Mouse (Mus musculus): ENCODE results near the gene Mast4.

Gene Mast4

DNA sequence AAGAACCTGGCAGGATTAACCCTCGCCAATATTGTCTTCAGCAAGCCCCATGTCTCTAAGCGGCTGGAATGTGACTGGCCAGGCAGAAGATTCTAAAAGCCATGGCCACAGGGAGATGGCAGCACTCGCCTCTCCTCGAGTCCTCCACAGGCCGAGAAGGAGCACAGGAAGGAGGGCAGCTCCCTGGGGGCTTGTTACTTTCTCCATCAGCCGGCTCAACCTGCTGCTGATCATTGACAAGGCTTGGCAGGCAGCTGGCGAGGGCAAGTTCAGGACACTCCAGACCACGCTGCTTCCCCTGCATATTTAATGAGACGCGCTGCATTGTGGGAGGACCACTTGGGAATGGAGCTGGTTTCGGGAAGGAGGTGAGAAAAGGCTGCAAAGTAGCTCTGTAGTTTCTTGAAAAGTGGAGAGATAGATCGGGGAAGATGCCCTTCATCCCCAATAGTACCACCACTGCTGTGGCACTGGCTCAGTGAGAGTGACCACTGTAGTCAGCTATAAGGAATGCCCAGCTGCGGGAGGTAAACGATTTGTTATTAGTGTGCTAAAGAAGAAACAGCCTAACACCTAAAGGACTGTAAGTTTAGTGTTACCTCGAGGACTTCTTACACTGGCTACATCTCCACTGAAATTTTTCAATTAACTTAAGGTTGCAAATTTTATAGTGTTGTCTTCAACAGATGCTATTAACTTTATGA is 523.0 kb downstream of the Mast4 start:
- DNase-seq (ENCODE audit: low read depth, low spot score), result peak; percentile 66

DNA sequence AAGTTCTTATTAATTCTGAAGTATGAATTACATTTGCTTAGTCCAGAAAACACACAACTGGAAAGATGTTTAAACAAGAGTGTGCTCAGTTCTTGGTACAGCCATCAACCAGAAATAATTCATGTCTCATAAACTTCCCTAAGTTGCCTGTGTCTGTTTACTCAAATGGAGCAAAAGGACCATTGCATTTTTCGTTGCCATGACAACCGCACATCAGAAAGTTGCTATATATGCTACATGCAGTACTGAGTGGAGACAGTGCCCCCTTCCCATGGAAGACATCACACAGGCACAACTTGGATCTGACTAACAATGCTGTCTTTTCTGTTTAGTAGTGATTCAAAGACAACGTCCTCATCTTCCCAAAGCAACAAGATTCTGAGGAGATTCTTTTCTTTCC is 527.6 kb downstream of the Mast4 start:
- DNase-seq (ENCODE audit: low read depth, low spot score), result no peak

DNA sequence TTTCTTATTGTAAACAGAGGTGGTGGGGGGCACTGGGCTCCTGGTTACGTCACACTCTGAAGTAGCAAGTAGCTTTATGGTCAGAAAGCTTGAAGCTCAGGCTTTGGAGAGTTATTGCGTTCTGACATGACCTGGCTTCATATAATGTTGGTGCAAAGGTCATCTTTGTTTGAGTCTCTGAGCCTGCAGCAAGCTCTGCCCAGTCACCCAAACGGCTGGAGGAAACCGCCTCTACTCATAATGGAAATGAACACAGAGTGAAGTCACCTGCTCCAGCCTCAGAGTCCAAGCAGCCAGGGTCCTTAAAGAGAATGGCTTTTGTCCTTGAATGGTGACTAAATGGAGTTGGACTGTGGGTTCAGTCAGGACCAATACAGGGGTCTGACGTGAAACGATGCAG is 529.1 kb downstream of the Mast4 start:
- DNase-seq (ENCODE audit: low read depth, low spot score), result no peak

DNA sequence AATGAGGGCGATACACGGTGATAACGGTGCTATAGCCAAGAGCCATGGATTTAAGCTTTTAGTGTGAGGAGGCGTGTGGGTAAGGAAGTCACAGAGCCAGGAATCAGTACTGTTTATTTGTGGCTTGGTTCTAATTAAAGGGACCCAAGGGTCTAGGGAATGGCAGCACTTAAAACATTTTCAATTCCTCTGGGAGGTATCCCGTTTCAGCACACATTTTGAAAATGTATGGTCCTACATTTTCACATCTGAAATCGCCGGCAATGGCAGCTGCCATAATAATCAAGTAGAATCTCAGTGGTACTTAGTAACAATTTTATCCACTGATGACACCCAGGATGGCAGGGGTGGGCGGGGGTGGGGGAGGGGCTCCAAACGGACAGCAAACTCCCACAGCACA is 531.1 kb downstream of the Mast4 start:
- no peak for DNase-seq (ENCODE audit: low read depth, low spot score)

DNA sequence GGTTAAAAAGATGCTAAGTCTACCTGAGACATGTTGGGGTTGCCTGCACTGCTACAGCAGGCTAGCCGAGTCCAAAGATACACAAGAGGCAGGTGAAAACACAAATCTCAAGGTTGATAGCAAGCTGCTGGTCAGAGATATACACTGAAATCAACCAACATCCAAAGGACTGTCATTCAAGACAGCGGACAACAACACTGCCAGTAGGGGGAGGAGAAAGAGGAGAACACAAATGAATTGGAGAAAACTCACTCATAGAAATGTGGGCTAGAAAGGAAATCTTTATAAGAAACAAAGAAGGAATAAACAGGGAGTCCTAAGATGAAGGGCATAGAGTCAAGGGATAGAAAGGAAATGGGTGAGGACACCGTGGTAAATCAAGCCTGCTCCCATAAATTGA is 542.1 kb downstream of the Mast4 start:
- DNase-seq (ENCODE audit: low read depth, low spot score), result no peak

DNA sequence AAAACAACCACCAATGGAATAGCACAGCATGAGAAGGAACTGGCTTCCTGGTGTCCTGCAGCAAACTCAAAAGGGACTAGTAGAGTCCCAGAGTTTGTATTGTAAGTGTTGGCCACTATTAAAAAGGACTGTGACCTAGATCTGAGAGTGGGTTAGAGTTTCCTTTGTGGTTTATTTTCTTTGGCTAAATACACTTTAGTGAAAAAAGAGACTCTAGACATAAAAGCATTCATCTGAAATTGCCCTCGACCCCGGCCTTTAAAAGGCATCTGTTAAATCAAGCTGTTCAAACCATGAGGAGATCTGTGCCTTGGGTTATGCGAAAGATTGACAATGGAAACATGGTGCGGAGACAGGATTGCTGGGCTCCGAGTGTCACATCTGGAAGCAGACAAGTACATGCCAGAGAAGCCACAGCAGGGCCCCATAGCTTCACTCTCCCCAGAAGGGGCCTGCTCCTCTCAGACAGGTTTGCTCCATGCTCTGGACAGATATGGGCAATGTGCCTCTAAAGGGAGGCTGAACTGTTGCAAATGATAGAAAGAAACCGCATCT is 543.6 kb downstream of the Mast4 start:
- DNase-seq (ENCODE audit: low read depth, low spot score), result no peak

DNA sequence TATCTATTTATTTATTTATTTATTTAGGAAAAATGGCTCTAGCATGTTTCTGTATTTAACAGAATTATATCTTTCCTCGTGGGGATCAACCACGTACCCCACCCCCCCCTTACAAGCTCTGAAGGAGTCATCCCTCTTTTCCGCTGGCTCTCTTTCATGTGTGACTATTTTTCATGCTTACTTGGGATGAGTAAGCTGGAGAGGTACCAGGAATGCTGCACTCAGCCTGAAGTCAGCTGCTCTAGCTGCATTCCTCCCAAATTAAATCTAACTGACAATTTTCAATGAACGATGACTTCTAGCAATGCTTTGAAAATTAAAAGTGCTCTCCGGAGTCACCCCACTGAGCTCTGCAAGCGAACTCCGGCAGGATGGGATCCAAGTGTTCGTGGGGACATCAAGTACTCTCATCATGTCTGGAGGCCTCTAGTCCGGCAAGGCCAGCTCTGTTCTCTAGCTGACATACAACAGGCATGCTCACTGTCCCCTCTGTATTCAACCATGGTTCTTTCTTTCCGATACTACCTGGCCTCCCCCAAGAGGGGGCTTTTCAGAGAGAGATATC is 547.5 kb downstream of the Mast4 start:
- DNase-seq (ENCODE audit: low read depth, low spot score), result no peak

DNA sequence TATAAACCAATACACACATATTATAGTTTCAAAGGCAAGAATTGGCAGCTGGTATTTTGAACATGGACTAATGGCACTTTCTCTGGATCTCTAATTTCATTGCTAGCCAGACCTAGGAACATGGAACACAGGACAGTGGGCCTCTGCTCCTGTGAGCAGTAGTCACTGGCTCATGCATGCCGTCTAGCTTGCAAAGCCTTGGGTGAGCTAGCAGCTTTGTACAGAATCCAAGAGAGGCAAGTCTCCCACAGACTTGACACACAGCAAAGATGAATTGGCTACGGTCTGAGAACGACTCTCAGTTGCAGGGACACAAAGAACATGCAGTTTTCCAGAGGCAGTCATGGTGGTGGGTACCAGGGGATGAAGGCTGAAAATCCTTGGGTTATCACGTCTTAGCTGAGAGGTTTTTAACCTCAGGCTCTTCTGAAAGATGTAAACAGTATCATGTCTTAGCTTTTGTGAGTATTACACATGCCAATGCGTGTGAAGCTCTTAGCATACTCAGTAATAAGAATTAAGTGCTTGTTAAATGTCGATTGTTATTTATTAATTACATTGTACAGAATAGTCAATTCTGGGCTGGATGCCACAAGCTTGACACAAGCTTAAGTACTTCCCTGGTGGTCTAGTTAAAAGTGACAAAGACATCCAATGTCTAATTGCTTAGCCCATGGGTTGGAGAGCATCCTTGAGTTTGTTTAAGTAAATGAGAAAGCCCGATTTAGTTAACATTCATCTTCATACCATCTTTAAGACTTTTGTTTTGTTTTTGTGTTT is 550.6 kb downstream of the Mast4 start:
- DNase-seq (ENCODE audit: low read depth, low spot score), result no peak

DNA sequence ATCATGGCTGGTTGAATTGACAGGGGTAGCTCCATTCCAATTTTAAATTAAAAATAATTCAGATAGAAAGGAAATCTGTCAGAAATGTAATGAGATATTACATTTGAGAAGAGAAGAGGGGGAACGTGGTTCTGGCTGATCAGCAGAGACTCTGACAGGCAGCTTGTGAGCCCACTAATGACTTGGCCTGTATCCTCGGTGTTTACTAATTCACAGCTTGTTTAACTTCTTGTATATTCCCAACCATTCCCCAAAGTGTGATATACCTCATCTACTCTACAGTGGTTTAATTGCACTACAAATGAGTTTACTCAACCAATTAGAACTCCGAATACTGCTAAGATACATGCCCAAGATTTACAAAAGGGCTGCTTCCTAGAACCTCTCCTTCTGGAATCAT is 555.0 kb downstream of the Mast4 start:
- no peak for DNase-seq (ENCODE audit: low read depth, low spot score)

DNA sequence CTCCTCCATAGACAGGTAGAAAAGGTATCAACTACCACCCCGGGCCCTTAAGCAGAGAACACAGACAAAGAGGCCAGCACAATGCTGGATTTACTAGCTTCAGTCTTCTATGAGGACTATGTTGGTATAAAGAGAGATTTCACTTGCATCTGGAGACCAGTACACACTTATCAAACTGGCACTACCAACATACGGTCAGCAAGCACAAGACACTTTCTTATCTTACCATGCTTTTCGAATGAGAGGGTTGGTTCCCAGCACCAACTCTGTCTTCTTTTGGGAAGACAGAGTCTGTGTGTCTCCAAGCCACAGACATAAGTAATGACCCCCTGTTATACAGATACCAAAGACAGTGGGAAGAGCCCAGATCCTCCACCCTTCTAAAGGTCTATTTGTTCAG is 555.4 kb downstream of the Mast4 start:
- no peak for DNase-seq (ENCODE audit: low read depth, low spot score)

DNA sequence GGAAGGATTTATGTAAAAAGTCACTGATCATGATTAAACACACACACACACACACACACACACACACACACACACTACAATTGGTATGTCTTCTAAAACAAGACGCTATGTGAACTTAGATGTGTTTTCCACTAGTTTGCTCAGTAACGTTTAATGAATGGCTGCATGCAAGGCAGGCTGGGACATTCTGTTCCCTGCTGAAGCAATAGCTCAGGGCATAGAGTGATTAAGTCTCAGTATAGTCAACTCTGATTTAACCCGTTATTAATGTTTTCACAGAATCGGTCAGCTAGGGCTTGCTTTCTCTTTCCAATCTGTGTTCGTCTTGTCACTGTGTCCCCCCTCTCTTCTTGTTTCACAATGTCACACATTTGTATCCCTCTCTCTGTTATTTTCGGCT is 558.8 kb downstream of the Mast4 start:
- no peak for DNase-seq (ENCODE audit: low read depth, low spot score)

DNA sequence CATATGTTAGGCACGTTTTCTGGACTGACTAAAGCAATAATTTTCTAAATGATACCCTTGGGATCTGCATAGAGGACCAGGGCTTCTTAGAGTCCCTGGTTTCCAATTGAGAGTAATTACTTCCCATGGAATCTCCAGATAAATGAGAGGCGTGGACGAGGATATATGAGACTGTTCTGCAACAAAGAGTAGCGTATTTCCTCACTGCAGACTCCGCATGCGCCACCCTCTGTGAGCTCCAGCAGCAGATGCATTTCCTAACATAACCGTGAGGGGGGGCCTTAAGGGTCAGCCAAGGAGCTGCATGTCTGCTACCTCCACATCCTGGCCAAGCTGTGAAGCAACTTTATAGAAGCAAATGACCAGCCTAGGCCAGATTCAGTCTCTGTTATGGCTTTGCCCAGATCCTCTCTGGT is 559.5 kb downstream of the Mast4 start:
- peak; percentile 44 for DNase-seq (ENCODE audit: low read depth, low spot score)

DNA sequence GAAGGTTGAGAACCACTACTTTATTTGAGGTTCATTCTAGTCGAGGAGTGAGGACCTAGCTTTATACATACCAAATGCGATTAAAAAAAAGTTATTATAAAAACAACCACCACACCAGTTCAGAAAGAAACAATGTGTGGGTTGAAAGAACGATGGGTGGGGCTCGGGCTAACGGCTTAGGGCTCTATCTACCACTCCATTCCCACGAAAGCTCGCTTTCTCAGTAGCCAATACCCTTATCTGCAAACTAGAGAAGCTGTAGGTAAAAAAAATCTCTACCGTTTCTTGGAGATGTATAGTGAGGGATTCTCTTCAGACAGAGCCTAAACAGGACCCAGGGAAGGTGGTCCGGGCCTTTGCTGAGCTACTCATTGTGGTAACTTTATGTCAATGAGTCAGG is 561.1 kb downstream of the Mast4 start:
- no peak for DNase-seq (ENCODE audit: low read depth, low spot score)

DNA sequence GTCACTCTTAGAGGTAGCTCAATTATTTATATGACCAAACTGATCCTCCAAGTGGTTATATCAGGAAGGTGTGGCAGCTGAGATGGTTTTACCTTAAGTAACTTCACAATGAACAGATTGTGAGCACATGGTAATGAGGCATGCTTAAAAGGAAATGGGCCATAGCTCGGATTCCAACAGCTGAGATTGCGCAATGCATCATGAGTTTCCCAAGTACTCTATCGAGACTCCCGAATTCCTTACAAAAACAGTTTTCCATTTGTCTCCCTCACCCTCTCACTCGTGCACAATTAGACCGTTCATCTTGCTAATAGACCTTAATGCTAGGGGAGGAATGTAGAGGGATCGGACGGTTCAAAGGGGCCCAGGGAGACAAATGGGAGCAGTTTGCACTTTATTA is 564.1 kb downstream of the Mast4 start:
- peak; percentile 55 for DNase-seq (ENCODE audit: low read depth, low spot score)

DNA sequence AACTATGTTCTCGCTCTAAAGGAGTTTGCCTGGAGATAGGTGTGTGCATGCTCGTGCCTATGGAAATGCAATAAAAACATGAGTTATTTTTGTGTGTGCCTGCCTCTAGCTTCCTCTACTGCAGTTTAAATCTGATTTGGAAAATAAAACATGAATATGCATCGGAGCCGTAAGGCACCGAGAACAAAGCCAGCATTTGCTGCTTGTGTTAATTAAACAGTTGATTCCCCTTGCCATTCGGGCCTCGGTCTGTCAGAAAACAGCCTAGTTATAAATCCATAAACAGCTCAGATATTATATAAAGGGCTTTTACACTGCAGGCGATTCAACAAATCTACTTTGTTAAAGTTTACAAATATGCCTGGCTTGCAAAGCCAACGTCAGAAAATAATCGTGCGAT is 565.8 kb downstream of the Mast4 start:
- no peak for DNase-seq (ENCODE audit: low read depth, low spot score)

DNA sequence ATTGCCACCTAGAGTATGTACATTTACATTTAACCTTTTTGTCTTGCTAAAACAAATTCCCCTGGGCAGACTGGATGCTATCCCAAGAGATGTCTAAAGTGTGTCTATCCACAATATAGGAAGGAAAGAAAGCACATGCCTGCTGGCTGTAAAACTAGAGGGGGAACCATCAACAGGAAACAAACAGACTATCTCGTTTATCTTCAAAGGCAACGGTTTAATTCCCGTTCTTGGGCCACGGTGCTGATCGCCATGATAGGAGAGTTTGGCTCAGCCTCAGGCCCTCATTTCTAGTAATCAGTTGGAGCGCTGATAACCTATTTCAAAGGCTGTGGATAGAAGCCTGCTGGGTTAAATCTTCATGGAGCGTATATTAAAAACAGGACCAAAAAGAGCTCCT is 567.2 kb downstream of the Mast4 start:
- no peak for DNase-seq (ENCODE audit: low read depth, low spot score)

DNA sequence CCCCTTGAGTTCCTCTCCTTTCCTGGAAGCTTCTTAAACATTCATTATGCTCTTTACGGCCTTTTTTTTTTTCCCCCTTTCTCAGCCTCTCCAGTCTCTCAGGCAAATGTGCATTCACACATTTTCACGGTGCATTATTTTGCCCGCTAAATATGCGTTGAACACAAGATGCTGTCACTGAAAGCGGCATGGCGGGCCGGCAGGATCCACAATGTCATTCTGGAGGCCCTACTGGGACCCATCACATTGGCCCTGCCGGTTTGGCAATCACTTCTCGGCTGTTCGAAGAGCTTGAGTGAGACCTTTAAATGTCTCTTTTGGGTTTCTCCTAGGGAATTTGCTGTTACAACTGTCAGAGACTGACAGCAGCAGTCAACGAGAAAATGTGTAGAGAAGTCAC is 569.1 kb downstream of the Mast4 start:
- DNase-seq (ENCODE audit: low read depth, low spot score), result no peak

DNA sequence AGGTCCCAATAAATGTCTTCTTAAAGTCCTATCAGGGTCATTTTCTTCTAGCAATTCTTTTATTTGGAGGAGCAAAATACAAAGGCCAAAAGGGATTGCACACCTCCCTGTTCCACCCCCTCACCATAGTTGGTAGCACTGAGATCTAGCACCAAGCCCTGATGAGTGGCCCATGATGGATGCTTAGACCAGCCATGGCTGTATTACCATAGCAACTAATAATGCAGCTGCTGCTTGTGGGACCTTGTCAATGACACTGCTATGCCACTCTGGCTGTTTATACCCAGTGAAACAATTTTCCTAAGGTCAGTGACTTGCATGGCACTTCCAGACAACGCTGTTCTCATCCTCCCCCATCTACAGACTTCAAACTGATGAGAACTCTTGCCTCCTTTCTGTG is 570.1 kb downstream of the Mast4 start:
- DNase-seq (ENCODE audit: low read depth, low spot score), result no peak

DNA sequence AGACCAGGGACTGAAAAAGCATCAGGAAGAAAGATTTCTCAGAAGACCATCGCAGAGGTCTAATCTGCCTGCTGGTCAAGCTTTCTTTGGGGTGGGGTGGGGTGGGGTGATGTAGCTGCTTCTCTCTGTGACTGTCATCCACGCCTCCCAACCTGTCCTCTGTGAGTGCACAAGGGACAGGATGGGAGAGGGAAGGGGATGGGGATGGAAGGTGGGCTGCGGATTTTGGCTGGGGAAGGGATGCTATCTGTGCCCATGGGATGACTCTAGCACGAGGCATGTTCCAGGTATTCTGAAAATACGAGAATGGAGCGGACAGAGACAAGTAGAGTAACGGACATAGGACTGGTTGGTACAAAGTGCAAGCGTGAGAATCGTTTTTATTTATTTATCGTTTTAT is 572.1 kb downstream of the Mast4 start:
- DNase-seq (ENCODE audit: low read depth, low spot score), result no peak

DNA sequence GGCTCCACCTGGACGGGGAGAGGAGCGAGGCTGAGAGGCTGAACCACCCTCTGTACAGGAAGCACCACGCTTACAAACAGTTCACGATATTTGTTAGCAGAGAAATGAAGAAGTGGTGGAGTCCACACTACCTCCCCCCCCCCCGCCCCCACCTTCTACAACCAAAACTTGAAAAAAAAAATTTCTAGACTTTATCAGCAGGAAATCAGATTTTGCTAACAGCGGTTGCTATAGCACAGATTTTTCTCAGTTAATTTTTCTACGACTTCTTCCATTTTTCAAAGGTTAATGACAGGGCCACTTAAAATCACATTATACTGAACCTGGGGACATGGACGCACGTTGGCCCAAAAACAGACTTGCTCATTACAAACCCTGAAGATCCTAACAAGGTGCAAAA is 572.9 kb downstream of the Mast4 start:
- DNase-seq (ENCODE audit: low read depth, low spot score), result no peak

DNA sequence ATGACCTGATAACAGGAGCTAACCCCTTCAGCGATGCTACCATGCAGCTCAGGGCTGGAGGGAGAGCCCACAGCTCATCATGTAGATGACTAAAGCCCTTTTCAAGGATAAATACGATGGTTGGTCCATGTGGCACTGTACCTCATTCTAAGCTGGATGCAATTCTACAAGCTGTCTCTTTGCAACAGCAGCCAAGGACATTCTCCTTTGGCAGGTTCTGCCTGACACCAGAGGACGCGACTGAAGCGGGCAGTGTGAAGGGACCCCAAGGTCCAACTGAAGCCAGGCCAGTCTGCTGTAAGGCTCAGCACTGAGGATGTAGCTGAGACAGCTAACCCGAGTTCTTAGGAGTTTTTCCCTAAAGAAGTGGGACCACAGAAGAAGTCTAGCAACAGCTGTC is 576.3 kb downstream of the Mast4 start:
- no peak for DNase-seq (ENCODE audit: low read depth, low spot score)

DNA sequence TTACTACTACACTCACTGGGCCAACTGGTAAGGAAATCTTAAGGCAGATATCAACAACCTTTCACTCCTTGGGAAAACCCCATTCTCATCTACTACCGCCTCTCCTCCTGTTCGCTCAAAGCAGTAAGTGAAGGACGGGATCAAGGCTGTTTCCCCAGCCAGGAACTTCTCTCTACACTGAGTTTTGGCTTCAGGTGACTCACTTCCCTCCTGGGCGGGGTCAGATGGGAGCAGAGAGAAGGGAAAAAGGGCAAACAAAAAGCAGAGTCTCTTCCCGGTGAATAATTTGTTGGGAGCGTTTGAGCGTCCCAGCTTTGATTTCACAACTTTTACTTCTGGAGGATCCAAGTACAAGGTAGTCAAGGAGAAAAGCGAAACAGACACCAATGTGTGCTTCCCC is 578.2 kb downstream of the Mast4 start:
- DNase-seq (ENCODE audit: low read depth, low spot score), result peak; percentile 41

DNA sequence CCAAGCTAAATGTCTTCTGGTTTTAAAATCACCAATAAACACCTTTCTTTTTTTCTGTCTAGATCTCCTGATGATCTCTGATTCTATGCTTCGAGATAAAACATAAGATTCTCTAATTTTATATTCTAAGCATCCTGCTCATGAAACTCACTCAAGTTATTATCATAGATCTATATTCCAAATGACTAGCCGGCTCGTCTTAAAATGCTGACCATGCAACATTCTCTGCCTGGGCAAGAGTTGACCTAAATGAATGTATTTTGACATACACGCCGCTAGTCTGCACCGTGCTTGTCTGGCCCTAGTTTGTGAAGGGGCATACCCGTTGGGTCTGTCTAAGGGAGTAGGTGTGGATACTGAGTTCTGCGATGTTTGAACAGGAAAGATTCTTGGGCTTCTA is 579.2 kb downstream of the Mast4 start:
- DNase-seq (ENCODE audit: low read depth, low spot score), result no peak
